Mouse (Mus musculus): Measurements from ENCODE around the gene Npnt.

Npnt gene

DNA sequence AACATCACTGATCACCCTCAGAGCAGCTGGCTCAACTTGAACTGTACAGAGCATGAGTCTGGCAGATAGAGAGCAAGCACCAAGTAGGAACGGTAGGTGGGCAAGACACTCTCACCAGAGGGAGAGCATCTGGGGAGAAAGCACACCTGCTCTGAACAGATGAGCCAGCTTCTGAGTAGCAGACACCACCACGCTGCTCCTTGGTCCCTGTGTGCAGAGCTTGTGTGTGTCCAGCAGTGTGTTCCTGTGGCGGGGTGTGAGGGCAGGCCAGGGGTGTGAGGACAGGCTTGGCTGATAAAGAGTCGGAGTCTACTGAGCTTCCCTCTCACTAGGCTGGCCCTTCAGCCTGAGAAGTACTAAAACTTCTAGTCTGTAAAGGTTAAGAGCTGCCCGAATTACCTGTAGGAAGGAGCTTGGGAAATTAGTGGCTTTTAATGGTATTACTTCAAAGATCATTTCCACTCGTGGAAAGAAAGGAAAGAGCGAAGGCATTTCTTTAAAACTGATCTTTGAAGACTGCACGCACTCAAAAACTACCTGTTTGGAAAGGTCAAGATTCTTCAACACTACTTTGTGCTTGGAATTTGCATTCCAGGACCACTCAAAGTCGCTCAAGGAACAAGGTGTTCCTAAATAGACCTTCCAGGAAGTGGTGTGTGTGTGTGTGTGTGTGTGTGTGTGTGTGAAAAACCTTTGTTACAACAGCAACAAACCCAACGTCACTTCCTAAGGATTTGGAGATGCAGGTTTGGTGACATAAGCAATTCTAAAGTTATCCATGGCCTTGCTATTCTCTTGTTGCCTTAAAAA, 9.7 kb downstream of the Npnt start:
- DNase-seq (ENCODE audit: low read depth, low spot score) = no peak

DNA sequence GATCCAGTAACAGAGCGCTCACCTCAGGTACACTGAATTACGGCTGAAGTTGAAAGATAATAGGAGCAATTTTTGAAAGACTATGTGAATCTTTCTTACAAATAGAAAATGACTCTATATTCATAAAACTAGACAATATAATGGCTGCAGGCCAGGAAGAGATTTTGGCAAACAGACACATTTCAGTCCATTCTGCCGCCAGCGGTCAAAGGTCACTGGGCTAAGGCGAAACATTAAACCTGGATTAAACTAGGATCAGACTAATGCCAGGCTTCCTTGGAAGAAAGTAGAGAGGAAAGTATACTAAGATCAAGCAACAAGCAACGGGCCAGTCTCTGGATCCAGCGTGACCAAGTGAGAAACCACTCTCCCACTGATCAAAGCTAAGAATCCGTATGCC, 11.1 kb downstream of the Npnt start:
- no peak for DNase-seq (ENCODE audit: low read depth, low spot score)

DNA sequence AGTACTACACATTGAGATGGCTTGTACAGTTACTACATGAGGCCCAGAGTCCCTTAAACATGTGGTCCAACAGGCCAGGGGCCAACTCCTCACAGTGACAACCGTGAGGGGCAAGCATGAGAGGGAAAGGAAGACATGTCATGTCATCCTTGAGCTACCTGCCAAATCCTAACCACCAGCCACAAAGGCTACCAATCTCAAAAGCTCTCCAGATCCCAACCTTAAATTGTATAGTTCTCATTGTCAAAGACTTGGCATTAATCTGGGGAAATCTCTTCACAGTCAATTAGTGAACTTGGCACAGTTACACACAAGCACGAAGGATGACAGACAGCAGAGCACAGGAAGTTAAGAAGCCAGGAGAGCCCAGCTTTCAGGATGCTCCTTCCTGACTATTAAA, 15.4 kb downstream of the Npnt start:
- DNase-seq (ENCODE audit: low read depth, low spot score) = no peak

DNA sequence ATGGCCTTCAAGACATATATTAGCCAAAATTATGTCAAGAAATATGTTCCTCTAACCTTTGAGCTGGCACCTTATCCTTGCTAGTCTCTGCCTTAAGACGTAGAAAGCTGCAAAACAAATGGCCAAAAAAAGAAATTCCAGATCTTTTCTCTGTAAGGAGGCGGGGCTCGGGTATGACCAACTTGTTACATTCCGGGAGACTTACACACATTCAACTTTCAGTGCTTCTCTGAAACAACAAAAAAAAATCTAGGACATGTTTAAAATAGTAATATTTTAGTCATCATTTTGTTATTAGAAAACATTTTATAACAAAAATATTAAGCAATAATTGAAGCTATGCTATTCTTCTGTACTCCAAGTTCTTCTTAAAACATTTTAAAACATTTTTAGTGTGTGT, 18.6 kb downstream of the Npnt start:
- no peak for DNase-seq (ENCODE audit: low read depth, low spot score)

DNA sequence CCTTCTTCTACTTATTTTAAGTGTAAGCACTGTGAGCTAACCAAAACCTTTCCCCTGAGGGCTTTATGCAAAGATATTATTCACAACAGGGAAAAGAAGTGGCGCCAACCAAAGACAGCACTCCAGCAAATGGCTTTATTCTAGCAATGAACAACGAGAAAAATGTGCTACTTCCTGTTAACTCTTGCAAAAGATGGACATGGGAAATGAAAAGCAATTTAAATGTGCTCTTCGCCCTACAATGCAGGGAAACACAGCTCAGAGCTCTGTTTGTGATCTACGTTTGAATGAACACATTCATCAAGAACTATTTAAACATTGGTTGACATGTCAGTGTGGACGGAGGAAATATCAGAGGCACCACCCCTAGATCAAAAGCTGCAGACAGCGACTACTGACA, 20.2 kb downstream of the Npnt start:
- DNase-seq (ENCODE audit: low read depth, low spot score) = no peak

DNA sequence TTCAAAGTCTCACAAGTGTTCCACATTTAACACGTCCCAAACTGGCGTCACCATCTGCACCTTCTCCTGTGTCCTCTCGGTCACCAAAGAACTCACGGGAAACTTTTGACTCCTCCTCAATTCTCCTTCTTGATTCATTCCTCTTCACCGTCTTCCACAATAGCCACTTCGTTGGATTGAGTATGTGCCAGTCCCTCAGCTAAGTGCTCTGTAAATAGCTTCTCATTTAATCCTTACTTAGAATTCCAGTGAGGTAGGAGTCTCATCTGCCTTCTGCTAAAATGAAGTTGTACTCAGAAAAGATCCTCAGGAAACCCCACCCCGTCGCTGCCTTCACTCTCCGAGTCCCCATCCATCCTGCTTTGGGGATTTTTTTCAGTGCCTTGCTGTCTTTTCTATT, 21.9 kb downstream of the Npnt start:
- no peak for DNase-seq (ENCODE audit: low read depth, low spot score)

DNA sequence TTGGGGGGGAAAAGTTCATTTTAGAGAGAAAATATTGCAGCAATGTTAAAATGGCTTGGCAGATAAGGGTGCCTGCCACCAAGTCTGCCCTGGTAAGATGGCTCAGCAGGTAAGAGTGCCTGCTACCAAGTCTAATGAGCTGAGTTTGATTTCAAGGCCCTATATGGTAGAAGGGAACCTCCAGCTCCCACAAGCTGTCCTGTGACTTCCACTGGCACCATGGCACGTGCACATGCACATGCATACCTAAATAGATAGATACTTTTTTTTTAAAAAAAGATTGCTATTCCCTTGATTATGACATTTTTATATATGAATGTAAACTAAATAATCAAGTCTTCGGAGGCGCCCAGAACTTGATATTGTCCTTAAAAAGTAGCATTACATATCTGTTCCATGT, 30.3 kb downstream of the Npnt start:
- no peak for DNase-seq (ENCODE audit: low read depth, low spot score)

DNA sequence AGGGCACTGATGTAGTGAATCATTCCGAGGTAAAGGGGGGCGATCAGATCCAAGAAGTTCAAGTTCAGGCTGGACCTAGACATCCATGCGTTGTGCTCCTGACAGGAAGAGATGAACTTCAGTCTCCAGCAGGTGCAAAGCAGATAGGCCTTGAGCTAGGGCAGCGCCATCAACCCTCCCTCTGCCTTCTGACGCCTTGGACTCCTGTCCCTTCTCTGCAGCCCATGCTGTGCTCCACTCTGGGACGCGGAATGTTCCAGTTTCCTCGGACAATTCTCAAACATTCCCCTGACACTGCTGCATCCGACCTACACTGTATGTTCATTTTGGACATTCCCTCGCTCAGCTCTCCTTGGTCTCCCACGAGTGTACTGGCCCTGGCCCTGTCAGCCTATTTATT, 30.9 kb downstream of the Npnt start:
- no peak for DNase-seq (ENCODE audit: low read depth, low spot score)

DNA sequence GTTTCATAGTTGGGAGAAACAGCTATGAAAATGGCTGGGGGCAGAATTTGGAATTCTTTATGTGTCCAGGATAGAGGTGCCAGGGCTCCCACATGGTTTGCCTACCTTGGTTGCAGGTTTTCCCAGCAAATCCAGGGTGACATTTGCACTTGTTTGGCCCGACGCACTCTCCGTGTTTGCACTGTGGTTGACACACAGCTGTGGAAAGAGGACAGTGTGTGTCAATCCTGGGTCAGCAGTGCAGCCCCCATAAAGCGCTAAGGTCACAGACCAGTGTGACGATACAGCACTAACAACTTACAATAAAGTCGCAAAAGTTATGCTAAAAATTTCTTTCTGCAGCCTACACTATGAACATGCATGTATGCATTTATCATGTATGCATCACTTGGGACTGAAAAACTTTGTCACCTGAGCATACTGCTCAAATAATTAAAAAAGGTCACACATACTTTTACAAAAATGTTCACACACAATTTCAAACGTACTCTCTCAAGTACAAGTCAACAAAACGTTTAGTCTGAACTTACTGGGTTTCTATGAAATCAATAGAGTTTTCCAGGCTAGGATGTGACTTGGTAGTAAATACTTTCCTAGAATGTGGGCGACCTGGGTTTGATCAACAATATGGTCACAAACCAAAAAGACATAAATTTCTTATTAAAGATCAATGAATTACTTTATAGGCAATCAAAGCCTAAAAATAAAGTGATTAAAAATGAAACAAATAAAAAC, 32.6 kb downstream of the Npnt start:
- DNase-seq (ENCODE audit: low read depth, low spot score) = no peak

DNA sequence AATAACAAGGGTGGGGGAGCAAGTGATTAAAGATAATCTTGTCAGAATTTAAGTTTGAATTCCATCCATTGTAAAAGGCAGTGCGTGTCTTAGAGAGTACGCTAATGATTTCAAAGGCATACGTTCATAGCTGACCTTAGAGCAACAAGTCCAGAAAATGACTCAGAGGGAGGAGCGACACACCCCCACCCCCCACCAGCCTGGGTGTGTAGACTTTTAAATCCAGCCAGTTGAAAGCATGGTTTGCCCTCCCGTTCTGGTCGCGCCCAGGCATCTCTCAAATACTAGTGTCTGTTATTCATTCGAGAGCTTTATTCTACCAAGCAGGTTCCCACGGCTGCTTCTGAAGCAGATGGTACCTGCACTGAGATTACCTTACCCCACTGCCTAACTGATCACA, 34.4 kb downstream of the Npnt start:
- DNase-seq (ENCODE audit: low read depth, low spot score) = no peak

DNA sequence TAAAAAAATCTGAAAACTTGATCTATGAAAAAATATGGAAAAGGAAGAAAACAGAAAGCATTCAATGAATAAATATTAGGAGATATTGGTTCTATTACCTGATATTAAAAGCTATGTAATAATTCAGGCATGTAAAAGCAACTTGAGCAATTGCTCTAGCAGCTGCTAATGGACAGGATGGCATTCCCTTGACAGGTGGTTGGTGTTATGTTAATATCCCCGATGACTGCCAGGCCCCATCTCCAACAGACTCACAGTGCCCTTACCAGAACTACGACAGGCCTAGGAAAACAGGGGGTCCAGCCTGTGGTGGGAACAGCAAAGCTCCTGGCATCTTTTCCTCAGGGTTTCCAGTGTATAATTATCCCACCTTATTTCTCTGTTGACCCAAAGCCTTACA, 37.7 kb downstream of the Npnt start:
- peak; percentile 7 for DNase-seq (ENCODE audit: low read depth, low spot score)

DNA sequence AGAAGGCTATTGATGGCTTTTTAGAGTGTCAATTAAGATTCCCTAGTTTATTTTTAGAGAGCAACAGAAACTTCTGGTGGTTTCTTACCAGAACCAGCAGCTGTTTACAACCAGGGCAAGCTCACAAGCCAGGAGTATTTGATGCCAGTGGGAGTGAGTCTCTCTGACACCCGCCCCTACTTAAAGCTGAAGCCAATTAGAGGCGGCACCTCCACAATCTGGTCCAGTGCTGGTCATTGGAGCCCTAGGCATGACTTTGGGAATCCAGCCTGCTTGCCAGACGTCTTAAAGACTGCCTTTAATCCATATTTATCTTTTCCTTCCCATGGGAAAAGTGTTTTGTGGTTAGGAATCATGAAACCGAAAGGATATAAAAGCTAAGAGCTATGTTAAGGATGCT, 38.4 kb downstream of the Npnt start:
- peak; percentile 53 for DNase-seq (ENCODE audit: low read depth, low spot score)

DNA sequence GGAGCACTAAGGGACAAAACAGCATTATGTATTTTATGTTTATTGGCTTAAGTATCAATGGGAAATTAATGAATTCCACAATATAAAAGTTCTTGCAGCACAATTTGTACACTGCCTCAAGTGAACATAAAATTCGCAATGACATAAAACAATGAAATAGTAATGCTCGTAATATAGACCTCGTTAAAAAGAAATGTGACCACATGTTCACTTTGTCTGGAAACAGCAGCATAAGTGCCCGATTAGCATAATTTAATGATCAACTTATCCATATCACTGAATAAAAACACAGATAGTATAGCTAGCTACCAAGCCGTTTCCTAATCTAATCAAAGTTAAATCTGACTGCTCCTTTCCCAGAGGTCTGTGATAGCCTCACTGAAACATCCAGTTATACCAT, 39.4 kb downstream of the Npnt start:
- no peak for DNase-seq (ENCODE audit: low read depth, low spot score)

DNA sequence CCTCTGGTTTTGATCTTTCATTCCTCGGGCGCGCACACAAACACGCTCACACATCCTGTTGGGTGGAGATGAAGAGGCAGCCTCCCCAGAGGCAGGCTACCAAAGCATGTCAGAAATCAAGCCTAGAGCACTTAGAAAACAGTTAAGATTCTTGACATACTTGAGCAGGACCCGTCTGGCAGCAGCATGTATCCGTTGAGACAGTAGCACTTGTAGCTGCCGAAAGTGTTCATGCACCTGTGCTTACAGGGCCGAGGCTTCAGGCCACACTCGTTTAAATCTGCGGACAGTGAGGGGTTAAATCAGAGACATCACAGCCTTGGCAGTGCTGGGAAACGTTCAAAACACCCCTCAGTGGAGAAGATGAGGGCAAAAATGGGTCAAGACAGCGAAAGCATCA, 40.4 kb downstream of the Npnt start:
- DNase-seq (ENCODE audit: low read depth, low spot score) = no peak

DNA sequence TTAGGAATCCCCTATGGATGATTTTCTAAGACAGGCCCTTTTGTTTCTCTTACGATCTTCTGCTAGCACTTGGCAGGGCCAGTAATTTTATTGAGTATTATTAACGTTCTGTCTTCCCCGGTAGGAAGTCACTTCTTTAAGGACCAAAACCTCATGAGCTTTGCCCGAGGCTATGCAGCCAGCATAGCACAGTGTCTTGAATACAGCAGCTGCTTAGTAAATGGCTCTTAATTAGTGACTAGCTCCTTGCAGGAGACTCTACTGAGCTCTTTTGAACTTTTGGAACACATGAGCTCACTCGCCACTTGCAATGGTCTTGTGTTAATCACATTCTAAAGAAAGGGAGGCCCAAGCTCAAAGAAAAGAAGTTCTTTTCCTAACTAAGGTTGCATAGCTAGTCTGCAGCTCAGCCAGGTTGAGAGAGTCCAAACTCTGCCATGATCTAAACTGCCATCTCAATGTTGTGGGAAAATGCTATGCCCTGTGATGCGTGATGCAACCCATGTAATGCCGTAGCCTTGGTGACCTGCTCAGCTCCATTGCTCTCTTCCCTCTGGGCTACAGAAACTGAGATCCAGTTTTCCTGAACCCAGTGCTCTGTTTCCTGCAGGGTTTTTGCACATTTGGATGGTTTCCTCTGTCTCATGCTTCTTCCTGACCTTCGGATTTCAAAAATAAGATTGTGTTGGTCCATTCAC, 42.4 kb downstream of the Npnt start:
- no peak for DNase-seq (ENCODE audit: low read depth, low spot score)

DNA sequence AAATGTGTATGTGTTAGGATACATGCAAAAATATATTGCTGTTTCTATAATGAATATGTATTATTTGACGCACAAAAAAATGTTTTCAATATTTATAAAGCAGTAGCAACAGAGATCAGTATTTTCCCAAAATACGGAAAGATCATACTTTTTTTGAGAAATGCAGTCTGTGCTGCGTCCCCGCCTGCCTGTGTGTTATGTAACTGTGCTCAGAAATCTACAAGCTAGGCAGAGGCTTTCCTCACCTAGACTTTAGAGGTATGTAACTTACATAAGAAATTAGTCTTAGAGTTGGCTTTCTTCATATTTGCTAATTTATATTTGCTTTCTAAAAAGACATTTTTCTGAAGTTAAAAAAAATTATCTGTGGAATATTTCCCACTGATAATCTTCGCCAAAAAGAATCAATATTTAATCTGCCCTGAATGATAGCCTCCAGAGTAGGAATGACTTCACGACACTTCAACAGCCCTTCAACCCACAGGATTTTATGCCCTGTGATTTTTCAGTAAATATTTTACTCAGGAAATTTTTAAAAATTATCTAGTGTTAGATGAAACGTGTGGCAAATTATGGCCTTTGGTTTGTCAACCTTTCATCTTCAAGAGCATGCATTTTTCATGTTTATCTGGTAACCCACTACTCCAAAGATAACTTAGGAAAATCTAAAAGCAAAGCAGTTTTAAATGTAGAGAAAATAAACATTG, 44.7 kb downstream of the Npnt start:
- DNase-seq (ENCODE audit: low read depth, low spot score) = no peak

DNA sequence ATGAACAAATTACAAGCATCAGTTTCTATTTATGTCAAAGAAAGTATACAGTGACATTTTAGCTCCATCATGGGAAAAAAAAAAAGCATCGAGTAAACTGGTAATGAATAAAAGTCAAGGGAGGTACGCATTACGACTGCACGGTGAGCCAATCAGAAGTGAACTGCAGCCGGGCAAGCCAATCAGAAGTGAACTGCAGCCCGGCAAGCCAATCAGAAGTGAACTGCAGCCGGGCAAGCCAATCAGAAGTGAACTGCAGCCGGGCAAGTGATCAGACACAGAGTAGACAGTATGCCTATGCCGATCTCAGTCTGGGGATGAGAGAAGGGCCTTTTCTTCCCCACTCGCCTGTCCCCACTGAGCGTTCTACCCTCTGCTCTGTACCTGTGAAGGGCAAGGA, 46.7 kb downstream of the Npnt start:
- DNase-seq (ENCODE audit: low read depth, low spot score) = no peak

DNA sequence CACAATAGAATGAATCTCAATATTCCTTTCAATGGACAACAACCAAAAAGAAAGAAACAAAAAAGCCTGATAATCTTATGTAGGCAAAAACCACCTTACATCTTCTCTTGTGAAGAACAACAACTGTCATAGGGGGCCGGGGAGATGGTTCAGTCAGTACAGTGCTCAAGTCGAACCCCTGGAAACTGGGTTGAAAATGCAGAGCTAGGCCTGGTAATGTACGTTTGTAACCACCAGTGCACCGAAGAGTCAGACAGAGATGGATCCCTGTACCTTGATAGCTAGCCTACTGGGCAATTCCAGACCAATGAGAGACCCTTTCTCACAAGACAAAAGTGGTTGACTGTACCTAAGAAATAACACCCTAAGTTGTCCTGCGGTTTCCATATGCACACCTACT, 47.2 kb downstream of the Npnt start:
- DNase-seq (ENCODE audit: low read depth, low spot score) = no peak

DNA sequence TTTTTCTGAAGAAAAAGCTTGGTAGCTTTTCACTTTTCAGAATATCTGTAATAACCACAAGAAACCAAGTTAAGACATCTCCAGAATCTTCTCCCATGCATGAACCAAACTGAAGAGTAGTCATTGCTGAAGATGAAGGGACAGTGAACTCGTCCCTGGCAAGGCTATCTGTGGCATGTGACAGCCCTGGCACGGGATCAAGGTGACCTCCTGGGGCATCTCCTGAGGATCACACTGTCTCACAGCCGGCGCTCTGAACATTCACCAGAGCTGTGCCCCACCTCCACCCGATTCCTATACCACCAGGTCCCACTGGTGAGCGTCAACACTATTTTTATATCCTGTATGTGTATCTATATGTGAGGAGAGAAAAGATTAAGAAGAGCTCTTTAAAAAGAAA, 47.9 kb downstream of the Npnt start:
- DNase-seq (ENCODE audit: low read depth, low spot score) = no peak

DNA sequence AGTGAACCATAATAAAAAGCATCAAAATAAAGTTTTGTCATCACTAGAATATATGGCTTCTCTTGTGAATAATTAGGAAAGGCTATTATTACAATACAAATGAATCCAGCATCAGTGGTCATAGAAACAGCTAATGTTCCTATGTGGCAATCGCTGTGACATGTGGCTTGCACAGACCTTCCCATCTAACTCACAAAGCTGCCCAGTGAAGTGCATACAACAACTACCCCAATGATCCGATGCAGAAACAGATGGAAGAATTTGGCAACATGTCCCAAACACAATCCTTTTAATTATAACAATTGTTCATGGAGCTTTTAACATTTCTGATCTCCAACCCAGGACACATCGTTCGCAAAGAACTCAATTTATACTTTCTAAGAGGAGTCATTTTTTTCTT, 52.2 kb downstream of the Npnt start:
- DNase-seq (ENCODE audit: low read depth, low spot score) = no peak

DNA sequence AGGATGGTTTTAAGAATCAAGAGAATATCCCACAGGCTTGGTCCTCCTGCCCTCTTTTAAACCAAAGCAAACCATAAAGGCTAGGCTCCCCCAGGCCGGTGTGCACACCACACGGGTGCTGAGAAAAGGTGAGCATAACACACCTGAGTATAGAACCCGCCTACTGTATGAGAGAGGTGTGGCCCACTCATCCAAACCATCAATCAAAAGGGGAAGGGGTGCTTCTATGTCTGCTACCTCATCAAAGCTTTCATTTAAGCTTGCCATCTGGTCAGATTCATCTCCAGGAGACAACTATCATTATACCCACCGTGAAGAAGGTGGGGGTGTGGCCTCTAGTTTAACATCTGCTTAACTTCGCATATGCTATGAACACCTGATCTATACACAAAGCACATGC, 52.7 kb downstream of the Npnt start:
- no peak for DNase-seq (ENCODE audit: low read depth, low spot score)

DNA sequence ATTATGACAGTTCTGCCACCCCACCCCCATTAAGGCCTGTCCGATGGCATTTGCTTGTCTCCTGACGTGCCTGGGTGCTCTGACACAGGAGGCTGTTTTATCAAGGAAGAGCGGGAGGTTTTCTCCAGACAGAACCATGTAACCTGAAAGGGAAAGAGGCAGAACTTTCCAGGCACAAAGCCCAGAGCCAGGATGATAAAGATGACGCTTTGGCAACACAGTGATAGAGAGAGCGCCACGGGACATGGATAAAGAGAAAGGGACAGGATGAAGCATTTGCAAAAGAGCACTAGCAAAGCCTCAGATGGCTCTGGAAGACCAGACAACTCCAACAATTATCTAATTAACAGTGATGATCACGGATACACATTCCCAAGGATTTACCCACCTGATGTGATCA, 56.0 kb downstream of the Npnt start:
- no peak for DNase-seq (ENCODE audit: low read depth, low spot score)
